Mouse (Mus musculus): Measurements from ENCODE around the gene Ppfia3. TPM values are rescaled to one million over a fixed set of nuclear protein-coding genes. Genes with fewer than 3 reads are reported as not detected.

Gene Ppfia3
- polyA plus RNA-seq, 1 experiment from 2014 or later, result 7.4 TPM

- ATAC-seq (replicated peaks; ENCODE audit: insufficient number of reproducible peaks, low FRiP score, low TSS enrichment, low read depth) (no peak), DNase-seq (ENCODE audit: low spot score) (no peak)
- H3K36me3 ChIP-seq (replicated peaks; ENCODE audit: control insufficient read depth, insufficient read depth, low read depth, low read length), result no peaks in the 10 kb centered on the region
- no peak overlapping the region for H3K4me2 ChIP-seq (ENCODE audit: low read depth, low read length)
- H3K9ac ChIP-seq (replicated peaks; ENCODE audit: low read length), result no peak overlapping the region
- no peak overlapping the region for H3K27ac ChIP-seq (replicated peaks; ENCODE audit: low read depth, low read length)
- H3K27me3 ChIP-seq (ENCODE audit: control insufficient read depth, insufficient read depth, low read length), result no peaks in the 10 kb centered on the region
- WGBS, result 60% methylated on average over 8 of the region's 8 CpGs
- H3K9me3 ChIP-seq (replicated peaks; ENCODE audit: control insufficient read depth, low read length), result no peaks in the 10 kb centered on the region
- H3K4me3 ChIP-seq (ENCODE audit: low read depth, low read length), result no peak overlapping the region
- H3K4me1 ChIP-seq (ENCODE audit: control insufficient read depth, insufficient read depth, low read length), result peaks cover 6% of the 10 kb centered on the region; the same call in 1 of the 2 replicates
These were observed 54.8 kb downstream of the Ppfia3 start for GRCm38 (mm10) chr7:45312023-45312422.

DNA sequence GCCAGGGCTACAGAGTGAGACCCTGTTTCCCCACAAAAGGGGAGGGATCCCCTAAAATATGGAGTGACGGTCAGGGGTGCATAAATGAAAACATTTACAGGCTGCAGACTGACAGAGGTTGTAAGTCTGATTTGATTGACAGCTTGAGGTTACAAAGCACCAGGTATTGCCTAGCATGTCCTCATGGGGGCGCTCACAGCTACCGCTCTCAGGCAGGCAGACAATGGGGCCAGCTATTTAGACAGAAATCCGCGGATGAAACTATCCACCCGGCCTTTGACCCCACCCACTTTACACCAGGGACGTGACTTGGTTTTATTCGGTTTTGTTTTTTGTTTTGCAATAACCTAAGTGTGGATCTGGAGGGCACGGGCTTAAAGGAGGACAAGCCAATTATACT is 57.4 kb downstream of the Ppfia3 start:
- H3K27me3 ChIP-seq (ENCODE audit: control insufficient read depth, insufficient read depth, low read length), result no peaks in the 10 kb centered on the region; the same call in 1 of the 2 replicates
- peaks cover 6% of the 10 kb centered on the region; the same call in 1 of the 2 replicates for H3K4me1 ChIP-seq (ENCODE audit: control insufficient read depth, insufficient read depth, low read length)
- H3K36me3 ChIP-seq (replicated peaks; ENCODE audit: control insufficient read depth, insufficient read depth, low read depth, low read length), result no peaks in the 10 kb centered on the region
- ATAC-seq (replicated peaks; ENCODE audit: insufficient number of reproducible peaks, low FRiP score, low TSS enrichment, low read depth) (no peak), DNase-seq (ENCODE audit: low spot score) (peak; percentile 79)
- no peak overlapping the region for H3K4me2 ChIP-seq (ENCODE audit: low read depth, low read length)
- no peak overlapping the region for H3K27ac ChIP-seq (replicated peaks; ENCODE audit: low read depth, low read length)
- no peaks in the 10 kb centered on the region for H3K9me3 ChIP-seq (replicated peaks; ENCODE audit: control insufficient read depth, low read length)
- no peak overlapping the region for H3K4me3 ChIP-seq (ENCODE audit: low read depth, low read length)
- H3K9ac ChIP-seq (replicated peaks; ENCODE audit: low read length), result no peak overlapping the region
- WGBS, result 11% methylated on average over 9 of the region's 9 CpGs

DNA sequence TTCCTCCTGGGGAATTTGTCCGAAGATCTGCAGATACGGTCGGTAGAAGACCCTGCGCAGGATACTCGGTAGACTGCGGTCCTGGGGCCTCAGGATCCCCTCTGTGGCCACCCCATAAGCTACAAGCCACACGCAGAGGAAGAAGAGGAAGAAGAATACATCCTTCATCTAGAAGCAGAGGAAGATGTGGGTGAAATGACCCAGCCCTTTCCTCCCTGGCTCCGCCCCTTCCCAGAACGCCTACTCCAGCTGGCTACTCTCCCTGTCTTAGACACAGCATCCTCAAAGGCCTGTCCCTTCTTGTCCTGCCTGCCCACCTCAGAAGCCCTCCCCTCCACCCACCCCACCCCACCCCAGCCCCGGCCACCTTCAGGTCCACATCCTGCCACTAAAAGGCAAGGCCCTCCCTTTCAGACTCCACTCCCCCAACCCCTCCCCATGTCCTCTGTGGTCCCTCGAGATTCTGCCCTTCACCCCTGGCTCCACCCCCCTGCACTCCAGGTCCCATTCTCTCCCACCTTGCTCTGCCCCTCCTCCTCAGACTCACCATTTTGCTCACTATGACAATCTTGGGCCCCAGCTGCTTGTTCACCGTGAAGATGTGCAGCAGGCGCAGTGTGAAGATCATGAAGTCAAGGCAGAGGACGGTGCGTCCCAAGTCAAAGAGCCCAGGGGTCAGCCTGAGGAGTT is 58.1 kb downstream of the Ppfia3 start:
- Histone ChIP-seq H3K9ac (replicated peaks; ENCODE audit: low read length) (no peak overlapping the region), H3K27me3 (ENCODE audit: control insufficient read depth, insufficient read depth, low read length) (no peaks in the 10 kb centered on the region; the same call in 1 of the 2 replicates), H3K9me3 (replicated peaks; ENCODE audit: control insufficient read depth, low read length) (no peaks in the 10 kb centered on the region), H3K4me3 (ENCODE audit: low read depth, low read length) (no peak overlapping the region), H3K4me2 (ENCODE audit: low read depth, low read length) (no peak overlapping the region), H3K36me3 (replicated peaks; ENCODE audit: control insufficient read depth, insufficient read depth, low read depth, low read length) (no peaks in the 10 kb centered on the region), H3K4me1 (ENCODE audit: control insufficient read depth, insufficient read depth, low read length) (peaks cover 6% of the 10 kb centered on the region; the same call in 1 of the 2 replicates), H3K27ac (replicated peaks; ENCODE audit: low read depth, low read length) (no peak overlapping the region)
- DNase-seq (ENCODE audit: low spot score), result no peak
- no peak for ATAC-seq (replicated peaks; ENCODE audit: insufficient number of reproducible peaks, low FRiP score, low TSS enrichment, low read depth)
- 75% methylated on average over 14 of the region's 15 CpGs for WGBS

DNA sequence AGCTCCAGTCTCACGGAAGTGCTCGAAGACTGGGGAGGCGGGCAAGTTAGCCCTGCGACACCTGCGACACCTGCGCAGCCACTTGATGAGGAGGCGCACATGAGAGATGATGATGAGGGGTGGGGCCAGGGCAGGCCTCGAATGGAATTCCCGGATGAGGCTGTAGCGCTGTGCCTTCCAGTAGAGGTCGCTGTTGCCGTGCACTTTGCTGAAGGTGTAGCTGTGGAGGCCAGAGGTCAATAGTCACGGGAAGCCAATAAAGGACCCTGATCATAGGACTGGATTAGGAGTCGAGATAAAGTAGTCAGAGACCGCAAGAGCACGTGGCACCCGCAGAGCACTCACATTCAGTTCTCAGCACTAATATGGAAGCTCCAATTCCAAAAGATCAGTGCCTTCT is 61.5 kb downstream of the Ppfia3 start:
- no peak; the same call in 1 of the 2 replicates for ATAC-seq (replicated peaks; ENCODE audit: insufficient number of reproducible peaks, low FRiP score, low TSS enrichment, low read depth)
- peak; percentile 80 for DNase-seq (ENCODE audit: low spot score)
- 3% methylated on average over 17 of the region's 17 CpGs for WGBS

DNA sequence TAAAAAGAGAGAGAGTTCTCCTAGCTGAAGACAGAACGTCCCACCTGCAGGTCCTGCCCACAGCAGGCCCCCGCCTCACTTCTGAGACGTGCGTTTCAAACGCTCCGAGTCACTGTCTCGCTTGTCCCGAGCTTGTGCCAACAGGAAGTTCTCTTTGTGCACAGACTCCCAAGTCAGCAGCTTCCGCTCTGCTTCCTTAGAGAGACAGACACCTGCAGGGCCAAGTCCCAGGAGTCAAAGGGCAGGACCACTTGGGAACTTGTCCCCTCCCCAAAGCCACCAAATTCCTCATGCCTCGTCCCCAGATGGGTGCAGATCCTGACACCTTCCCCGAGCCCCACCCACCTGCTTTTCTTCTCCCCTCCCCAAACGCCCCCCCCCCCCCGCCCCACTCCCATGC is 62.0 kb downstream of the Ppfia3 start:
- Histone ChIP-seq H3K36me3 (replicated peaks; ENCODE audit: control insufficient read depth, insufficient read depth, low read depth, low read length) (no peaks in the 10 kb centered on the region), H3K27ac (replicated peaks; ENCODE audit: low read depth, low read length) (no peak overlapping the region), H3K4me2 (ENCODE audit: low read depth, low read length) (peak overlapping the region; percentile 24; the same call in 1 of the 2 replicates), H3K4me3 (ENCODE audit: low read depth, low read length) (no peak overlapping the region), H3K27me3 (ENCODE audit: control insufficient read depth, insufficient read depth, low read length) (no peaks in the 10 kb centered on the region; the same call in 1 of the 2 replicates), H3K9me3 (replicated peaks; ENCODE audit: control insufficient read depth, low read length) (no peaks in the 10 kb centered on the region), H3K4me1 (ENCODE audit: control insufficient read depth, insufficient read depth, low read length) (no peaks in the 10 kb centered on the region), H3K9ac (replicated peaks; ENCODE audit: low read length) (no peak overlapping the region)
- no peak for ATAC-seq (replicated peaks; ENCODE audit: insufficient number of reproducible peaks, low FRiP score, low TSS enrichment, low read depth)
- 9% methylated on average over 12 of the region's 13 CpGs for WGBS
- DNase-seq (ENCODE audit: low spot score), result no peak

More for the DNA sequence above, 61.5 kb downstream of the Ppfia3 start:
- Histone ChIP-seq H3K27ac (replicated peaks; ENCODE audit: low read depth, low read length) (no peak overlapping the region), H3K36me3 (replicated peaks; ENCODE audit: control insufficient read depth, insufficient read depth, low read depth, low read length) (no peaks in the 10 kb centered on the region), H3K4me3 (ENCODE audit: low read depth, low read length) (no peak overlapping the region), H3K9me3 (replicated peaks; ENCODE audit: control insufficient read depth, low read length) (no peaks in the 10 kb centered on the region), H3K9ac (replicated peaks; ENCODE audit: low read length) (no peak overlapping the region), H3K27me3 (ENCODE audit: control insufficient read depth, insufficient read depth, low read length) (no peaks in the 10 kb centered on the region; the same call in 1 of the 2 replicates), H3K4me1 (ENCODE audit: control insufficient read depth, insufficient read depth, low read length) (no peaks in the 10 kb centered on the region), H3K4me2 (ENCODE audit: low read depth, low read length) (peak overlapping the region; percentile 24; the same call in 1 of the 2 replicates)

DNA sequence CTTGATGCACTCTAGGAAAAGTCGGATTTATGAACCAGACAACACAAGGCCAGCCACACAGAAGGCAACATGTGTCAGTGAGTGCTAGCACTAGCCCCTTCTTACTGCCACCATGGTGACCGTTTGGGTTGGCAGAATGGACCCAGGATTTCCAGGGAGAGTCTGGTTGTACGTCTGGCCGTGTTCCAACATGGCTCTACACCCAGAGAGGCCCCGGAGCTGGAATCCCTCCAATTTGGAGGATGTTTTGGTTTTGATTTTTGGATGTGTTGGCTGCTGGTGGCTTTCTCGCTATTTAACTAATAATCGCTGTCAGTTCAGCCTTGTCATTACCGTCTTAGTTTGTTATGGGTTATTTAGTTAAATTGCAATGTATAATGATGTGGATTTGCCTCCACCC is 64.2 kb downstream of the Ppfia3 start:
- H3K9ac ChIP-seq (replicated peaks; ENCODE audit: low read length), result no peak overlapping the region
- ATAC-seq (replicated peaks; ENCODE audit: insufficient number of reproducible peaks, low FRiP score, low TSS enrichment, low read depth) (no peak), DNase-seq (ENCODE audit: low spot score) (no peak)
- no peak overlapping the region for H3K4me2 ChIP-seq (ENCODE audit: low read depth, low read length)
- no peak overlapping the region for H3K4me3 ChIP-seq (ENCODE audit: low read depth, low read length)
- no peaks in the 10 kb centered on the region for H3K4me1 ChIP-seq (ENCODE audit: control insufficient read depth, insufficient read depth, low read length)
- H3K36me3 ChIP-seq (replicated peaks; ENCODE audit: control insufficient read depth, insufficient read depth, low read depth, low read length), result no peaks in the 10 kb centered on the region
- H3K27me3 ChIP-seq (ENCODE audit: control insufficient read depth, insufficient read depth, low read length), result no peaks in the 10 kb centered on the region; the same call in 1 of the 2 replicates
- WGBS, result 81% methylated on average over 8 of the region's 8 CpGs
- no peak overlapping the region for H3K27ac ChIP-seq (replicated peaks; ENCODE audit: low read depth, low read length)
- H3K9me3 ChIP-seq (replicated peaks; ENCODE audit: control insufficient read depth, low read length), result no peaks in the 10 kb centered on the region

DNA sequence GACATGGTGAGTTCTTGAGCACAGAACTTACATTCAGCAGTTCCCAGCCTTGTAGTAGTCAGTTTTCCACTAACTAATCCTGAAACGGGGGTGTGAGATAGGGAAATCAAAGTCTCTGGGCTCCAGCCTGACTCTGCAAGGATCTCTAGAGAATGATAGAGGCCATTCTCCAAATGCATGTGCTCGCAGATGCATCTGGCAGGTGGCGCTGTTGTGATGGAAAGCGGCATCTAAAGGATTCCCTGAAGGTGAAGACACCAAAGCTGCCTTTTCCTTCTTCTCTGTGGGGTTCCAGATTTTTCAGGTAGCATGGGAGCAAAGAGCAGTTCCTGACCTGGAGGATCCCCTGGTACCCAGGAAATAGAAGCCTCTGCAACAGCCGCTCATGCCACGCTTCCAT is 66.5 kb downstream of the Ppfia3 start:
- no peak overlapping the region for H3K9ac ChIP-seq (replicated peaks; ENCODE audit: low read length)
- no peaks in the 10 kb centered on the region for H3K4me1 ChIP-seq (ENCODE audit: control insufficient read depth, insufficient read depth, low read length)
- ATAC-seq (replicated peaks; ENCODE audit: insufficient number of reproducible peaks, low FRiP score, low TSS enrichment, low read depth) (no peak), DNase-seq (ENCODE audit: low spot score) (peak; percentile 70)
- 7% methylated on average over 6 of the region's 6 CpGs for WGBS
- H3K27me3 ChIP-seq (ENCODE audit: control insufficient read depth, insufficient read depth, low read length), result no peaks in the 10 kb centered on the region; the same call in 1 of the 2 replicates
- no peak overlapping the region for H3K27ac ChIP-seq (replicated peaks; ENCODE audit: low read depth, low read length)
- H3K9me3 ChIP-seq (replicated peaks; ENCODE audit: control insufficient read depth, low read length), result no peaks in the 10 kb centered on the region
- no peak overlapping the region for H3K4me2 ChIP-seq (ENCODE audit: low read depth, low read length)
- no peak overlapping the region for H3K4me3 ChIP-seq (ENCODE audit: low read depth, low read length)
- H3K36me3 ChIP-seq (replicated peaks; ENCODE audit: control insufficient read depth, insufficient read depth, low read depth, low read length), result no peaks in the 10 kb centered on the region

- Histone ChIP-seq H3K27me3 (ENCODE audit: control insufficient read depth, insufficient read depth, low read length) (no peaks in the 10 kb centered on the region; the same call in 1 of the 2 replicates), H3K4me1 (ENCODE audit: control insufficient read depth, insufficient read depth, low read length) (no peaks in the 10 kb centered on the region), H3K36me3 (replicated peaks; ENCODE audit: control insufficient read depth, insufficient read depth, low read depth, low read length) (no peaks in the 10 kb centered on the region), H3K9ac (replicated peaks; ENCODE audit: low read length) (no peak overlapping the region), H3K4me2 (ENCODE audit: low read depth, low read length) (no peak overlapping the region), H3K27ac (replicated peaks; ENCODE audit: low read depth, low read length) (no peak overlapping the region), H3K9me3 (replicated peaks; ENCODE audit: control insufficient read depth, low read length) (no peaks in the 10 kb centered on the region), H3K4me3 (ENCODE audit: low read depth, low read length) (no peak overlapping the region)
- 12% methylated on average over 5 of the region's 5 CpGs for WGBS
- DNase-seq (ENCODE audit: low spot score) (peak; percentile 80), ATAC-seq (replicated peaks; ENCODE audit: insufficient number of reproducible peaks, low FRiP score, low TSS enrichment, low read depth) (peak; percentile 79)
These were observed 67.1 kb downstream of the Ppfia3 start for GRCm38 (mm10) chr7:45299752-45300151.
